Mouse (Mus musculus): ENCODE data around the gene Acox3. TPM values are rescaled to one million over a fixed set of nuclear protein-coding genes. Genes with fewer than 3 reads are reported as not detected.

Acox3 gene
- total RNA-seq, 1 experiment from 2014 or later = 70.0 TPM

- no peak for DNase-seq
These were observed 69.5 kb downstream of the Acox3 start for GRCm38 (mm10) chr5:35652319-35652718.

- no peak for DNase-seq
These were observed 70.0 kb downstream of the Acox3 start for GRCm38 (mm10) chr5:35652872-35653271.

- peak; percentile 38 for DNase-seq
These were observed 71.0 kb downstream of the Acox3 start for GRCm38 (mm10) chr5:35653743-35654395.

- no peak for DNase-seq
These were observed 73.1 kb downstream of the Acox3 start for GRCm38 (mm10) chr5:35655753-35656485.

GRCm38 (mm10) chr5:35659503-35659902, 76.7 kb downstream of the Acox3 start:
- no peak for DNase-seq

- no peak for DNase-seq
These were observed 78.4 kb downstream of the Acox3 start for GRCm38 (mm10) chr5:35661210-35661609.

- DNase-seq = no peak
These were observed 79.2 kb downstream of the Acox3 start for GRCm38 (mm10) chr5:35662021-35662545.

Other genes starting within 250 kb of the Acox3 start
- not detected in 2 replicates for gene Hmx1, start 193.9 kb upstream of the Acox3 start, total RNA-seq (2021)
- 0.76 and 0.81 TPM in 2 replicates for gene Cpz, start 57.3 kb upstream of the Acox3 start, total RNA-seq (2021)
- 7.3 and 9.0 TPM in 2 replicates for gene Trmt44, start 8.0 kb upstream of the Acox3 start, total RNA-seq (2021)
- gene Htra3, start 96.7 kb downstream of the Acox3 start, total RNA-seq (2021) = 35.5 and 44.3 TPM in 2 replicates
- gene Sh3tc1, start 156.9 kb downstream of the Acox3 start, total RNA-seq (2021) = 10.6 and 13.9 TPM in 2 replicates
- gene Ablim2, start 174.8 kb downstream of the Acox3 start, total RNA-seq (2021) = 6.0 and 7.8 TPM in 2 replicates

Data from adrenal gland, postnatal 25 days (tissue).